Mouse (Mus musculus): ENCODE data around the gene Ugt1a1.

- TF ChIP-seq CTCF (IDR thresholded peaks at IDR 0.05; ENCODE audit: low read depth), result no peak
- TF ChIP-seq EP300 (IDR thresholded peaks at IDR 0.05; ENCODE audit: low read depth), result no peak
These were observed 15.1 kb downstream of the Ugt1a1 start, which contains the start of gene Mroh2a for GRCm38 (mm10) chr1:88226670-88227379.
